Mouse (Mus musculus): ENCODE results near the gene Cyp4a10. TPM values are rescaled to one million over a fixed set of nuclear protein-coding genes. Genes with fewer than 3 reads are reported as not detected.
"Not testable (repeated sequence)": the region's sequence is repeated elsewhere in the genome, so short reads cannot be mapped to it uniquely, and the experiment has no call there.

Gene Cyp4a10
- not detected for total RNA-seq (2021)
- long read RNA-seq, experiment 1 = 0 reads
- long read RNA-seq, experiment 2 = 0 reads

DNA sequence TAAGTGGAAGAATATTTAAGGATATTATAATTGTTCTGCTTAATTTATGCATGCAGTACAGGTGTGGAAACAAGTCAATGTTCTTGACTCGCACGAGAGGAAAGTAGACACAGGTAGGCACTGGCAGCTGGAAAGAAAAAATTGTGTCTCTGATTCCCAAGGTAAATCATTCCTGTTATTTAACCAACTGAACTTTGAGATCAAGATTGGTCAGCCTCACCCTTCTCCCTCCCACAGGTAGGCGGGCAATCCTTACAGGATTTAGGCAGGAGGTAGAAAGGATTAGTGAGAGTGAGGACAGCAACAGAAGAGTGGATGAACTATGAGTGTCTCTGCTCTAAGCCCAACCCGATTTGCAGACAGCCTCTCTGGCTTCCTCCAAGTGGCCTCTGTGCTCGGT is at the start of gene Cyp4a10:
Gene Cyp4a10 (plus strand): TSS at position 265 of the 400 bp plus-strand sequence.
- DNase-seq; intact Hi-C loops (cut with DNase I; ENCODE audit: low total_unique reads): not testable (repeated sequence)

DNA sequence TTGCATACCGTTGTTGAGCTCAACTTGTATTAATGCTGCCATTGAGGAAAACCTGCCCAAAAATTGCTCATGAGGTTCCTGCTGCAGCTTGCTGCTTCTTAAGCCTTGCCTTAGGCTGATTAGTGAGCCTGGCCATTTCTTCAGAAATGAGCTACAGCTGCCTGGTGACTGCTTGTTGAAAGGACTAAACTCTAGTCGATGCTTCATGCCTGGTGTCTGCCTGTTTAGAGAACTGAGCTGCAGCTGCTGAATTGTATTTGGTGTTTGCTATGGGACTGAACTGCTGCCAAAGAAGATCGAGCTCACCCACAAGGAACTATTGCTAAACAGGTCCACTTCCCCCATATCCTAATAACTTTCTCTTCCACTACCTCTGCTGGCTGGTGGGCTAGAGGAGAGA is 44.5 kb upstream of the Cyp4a10 start:
- DNase-seq = not testable (repeated sequence)
- intact Hi-C loops (cut with DNase I; ENCODE audit: low total_unique reads) = loop anchor here (10.0 kb wide), 1 partner anchor 231 kb away; no protein-coding TSS in a partner anchor

DNA sequence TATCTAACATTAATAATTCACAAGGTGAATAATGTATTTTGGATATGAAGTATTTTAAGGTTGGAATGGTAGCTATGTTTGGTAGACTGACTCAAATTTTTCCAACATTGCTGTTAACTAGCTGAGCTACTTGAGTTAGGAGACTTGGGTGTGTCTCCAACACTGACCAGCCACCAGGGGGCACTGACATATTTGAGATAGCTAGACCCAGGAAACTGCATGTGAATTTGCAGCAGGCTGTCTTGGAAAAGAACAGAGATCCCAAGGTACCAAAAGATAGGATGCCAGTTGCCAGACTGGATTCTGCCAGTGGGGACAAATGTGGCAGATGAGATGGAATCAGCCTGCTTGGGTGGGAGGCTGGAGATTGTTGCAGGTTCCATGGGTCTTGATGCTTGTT is 42.0 kb upstream of the Cyp4a10 start:
- DNase-seq = not testable (repeated sequence)
- intact Hi-C loops (cut with DNase I; ENCODE audit: low total_unique reads) = loop anchor here (10.0 kb wide), 1 partner anchor 229 kb away; no protein-coding TSS in a partner anchor

DNA sequence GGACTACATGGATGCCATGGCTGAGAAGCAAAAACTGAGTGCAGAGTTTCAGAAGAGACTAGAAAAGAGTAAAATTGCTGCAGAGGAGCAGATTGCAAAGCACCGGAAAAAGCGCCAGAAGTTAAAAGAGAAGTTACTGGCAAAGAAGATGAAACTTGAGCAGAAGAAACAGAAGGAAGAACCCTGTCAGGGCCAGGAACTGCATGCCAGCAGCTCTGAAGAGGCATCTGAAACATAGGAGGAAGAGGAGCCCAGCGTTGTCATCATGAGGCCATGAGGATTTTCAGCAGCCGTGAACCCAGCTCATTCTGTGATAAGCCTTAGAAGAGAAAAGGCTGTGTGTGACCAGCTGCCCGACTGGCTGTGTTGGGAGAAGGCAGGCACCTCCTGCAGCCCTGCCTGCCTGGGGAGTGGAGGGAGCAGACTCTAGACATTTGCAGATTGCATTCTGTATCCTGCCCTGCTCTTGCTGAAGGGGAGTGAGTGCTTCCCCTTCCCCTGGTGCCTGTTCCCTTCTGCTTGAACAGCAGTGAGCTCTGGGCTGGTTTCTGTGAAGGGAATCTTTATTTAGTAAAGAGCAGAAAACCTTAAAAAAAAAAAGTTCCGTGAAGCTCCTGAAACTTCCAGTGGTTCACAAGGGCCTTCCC is 36.9 kb upstream of the Cyp4a10 start:
- intact Hi-C loops (cut with DNase I; ENCODE audit: low total_unique reads) = no loop called here
- no peak for DNase-seq

DNA sequence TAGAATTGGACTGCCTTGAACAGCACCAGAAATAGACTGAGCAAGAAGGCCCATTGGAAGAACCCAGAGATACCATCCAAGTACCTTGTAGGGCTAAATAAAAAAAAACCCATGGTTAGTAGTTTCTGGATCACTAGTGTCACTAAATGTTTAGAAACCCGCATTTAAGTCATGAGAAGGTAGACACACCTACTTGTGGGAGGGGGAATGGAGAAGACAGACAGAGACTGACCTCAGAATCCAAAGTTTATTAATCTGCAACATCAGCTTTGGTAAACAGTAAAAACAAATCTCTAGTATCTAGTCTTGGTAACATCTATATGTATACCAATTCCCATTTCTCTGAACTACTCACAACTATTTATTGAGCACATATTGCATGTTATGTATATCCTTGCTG is 22.1 kb upstream of the Cyp4a10 start, which contains the start of gene Cyp4a14:
Gene Cyp4a14 (minus strand): TSS at position 142 of the 400 bp plus-strand sequence.
- no peak for DNase-seq
- intact Hi-C loops (cut with DNase I; ENCODE audit: low total_unique reads) = no loop called here

DNA sequence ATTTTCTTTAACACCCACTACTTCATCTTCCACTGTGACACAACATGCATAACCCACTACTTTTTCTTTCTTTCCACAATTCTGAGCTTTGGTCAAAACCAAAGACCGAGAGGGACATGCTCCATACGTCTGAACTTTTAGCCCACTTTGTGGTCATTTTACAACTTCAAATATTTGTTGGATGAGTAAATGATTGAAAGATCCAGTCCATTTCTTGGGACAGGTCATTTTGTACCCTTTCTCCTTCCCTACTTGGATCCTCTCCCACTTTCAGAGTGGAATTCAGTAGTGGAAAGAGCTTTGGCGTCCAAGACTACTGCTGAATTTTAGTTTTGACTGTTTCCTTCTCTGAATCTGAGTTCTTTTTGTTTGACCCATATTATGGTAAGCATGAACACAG is 20.6 kb upstream of the Cyp4a10 start:
- DNase-seq = no peak
- intact Hi-C loops (cut with DNase I; ENCODE audit: low total_unique reads) = no loop called here

DNA sequence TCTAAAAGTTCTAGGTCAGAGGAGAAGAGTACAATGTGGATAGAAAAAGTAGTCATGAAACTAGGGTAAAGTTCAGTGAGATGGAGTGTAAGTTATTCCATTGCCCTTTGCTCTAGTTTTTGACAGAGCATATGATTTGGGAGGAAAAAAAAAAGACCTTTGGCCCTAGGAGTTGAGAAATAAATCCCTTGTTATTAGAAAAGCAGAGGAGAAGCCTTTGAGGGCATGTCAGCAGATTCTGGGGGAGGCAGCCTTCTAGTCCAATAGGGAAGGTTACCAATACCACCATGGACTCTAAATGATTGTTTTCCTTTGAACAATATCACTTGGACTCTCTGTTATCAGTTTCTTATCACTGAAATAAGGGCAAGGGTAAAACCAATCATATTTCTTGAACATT is 4.1 kb upstream of the Cyp4a10 start:
- intact Hi-C loops (cut with DNase I; ENCODE audit: low total_unique reads); DNase-seq: not testable (repeated sequence)

DNA sequence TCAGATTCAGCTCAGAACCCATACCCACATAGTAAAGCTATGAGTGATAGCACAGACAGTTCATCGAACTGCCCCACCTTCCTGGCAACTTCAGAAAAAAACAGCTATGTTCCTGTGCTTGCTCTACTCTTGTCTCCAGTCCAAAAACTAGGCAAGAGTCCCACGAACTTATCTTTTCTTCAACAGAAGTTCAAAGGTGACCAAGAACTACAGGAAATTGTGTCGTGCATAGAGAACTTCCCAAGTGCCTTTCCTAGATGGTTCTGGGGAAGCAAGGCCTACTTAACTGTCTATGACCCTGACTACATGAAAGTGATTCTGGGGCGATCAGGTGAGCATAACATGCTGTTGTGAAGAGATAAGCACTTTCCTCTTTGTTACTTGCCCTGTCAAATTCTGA is 1.4 kb downstream of the Cyp4a10 start:
- no peak for DNase-seq
- intact Hi-C loops (cut with DNase I; ENCODE audit: low total_unique reads) = no loop called here

DNA sequence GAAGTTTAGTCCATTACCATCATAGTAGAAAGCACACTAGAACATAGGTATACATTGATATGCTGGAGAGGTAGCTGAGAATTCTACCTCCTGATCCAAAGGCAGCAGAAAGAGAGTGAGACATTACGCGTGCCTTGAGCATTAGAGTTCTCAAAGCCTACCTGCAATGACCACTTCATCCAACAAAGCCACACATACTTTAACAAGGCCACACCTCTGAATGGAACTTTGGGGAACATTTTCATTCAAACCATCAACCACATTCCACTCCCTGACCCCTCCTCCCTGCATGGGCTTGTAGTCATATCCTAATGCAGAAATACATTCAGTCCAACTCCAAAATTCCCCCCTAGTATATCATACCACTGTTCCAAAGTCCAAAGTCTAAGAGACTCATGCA is 3.7 kb downstream of the Cyp4a10 start:
- intact Hi-C loops (cut with DNase I; ENCODE audit: low total_unique reads) = no loop called here

DNA sequence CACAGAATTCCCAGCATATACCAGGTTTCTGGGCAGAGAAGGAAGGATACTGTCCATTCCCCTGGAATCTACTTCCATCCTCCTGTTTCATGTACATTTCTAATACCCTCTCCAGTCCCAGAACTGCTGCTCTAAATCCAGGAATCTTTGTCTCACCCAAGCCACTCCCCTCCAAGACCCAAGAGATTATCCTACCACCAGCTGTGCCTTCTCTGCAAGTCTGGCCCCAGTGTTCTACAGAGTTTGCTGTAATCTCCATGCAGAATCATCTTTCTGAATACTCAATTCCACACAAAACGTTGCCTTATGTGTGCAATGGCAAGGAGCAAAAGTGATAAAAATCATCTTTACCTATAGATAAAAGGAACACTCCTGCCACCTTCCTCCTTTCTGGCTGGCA is 27.0 kb downstream of the Cyp4a10 start:
- intact Hi-C loops (cut with DNase I; ENCODE audit: low total_unique reads) = no loop called here

More for the DNA sequence above, 3.7 kb downstream of the Cyp4a10 start:
- DNase-seq = no peak

DNA sequence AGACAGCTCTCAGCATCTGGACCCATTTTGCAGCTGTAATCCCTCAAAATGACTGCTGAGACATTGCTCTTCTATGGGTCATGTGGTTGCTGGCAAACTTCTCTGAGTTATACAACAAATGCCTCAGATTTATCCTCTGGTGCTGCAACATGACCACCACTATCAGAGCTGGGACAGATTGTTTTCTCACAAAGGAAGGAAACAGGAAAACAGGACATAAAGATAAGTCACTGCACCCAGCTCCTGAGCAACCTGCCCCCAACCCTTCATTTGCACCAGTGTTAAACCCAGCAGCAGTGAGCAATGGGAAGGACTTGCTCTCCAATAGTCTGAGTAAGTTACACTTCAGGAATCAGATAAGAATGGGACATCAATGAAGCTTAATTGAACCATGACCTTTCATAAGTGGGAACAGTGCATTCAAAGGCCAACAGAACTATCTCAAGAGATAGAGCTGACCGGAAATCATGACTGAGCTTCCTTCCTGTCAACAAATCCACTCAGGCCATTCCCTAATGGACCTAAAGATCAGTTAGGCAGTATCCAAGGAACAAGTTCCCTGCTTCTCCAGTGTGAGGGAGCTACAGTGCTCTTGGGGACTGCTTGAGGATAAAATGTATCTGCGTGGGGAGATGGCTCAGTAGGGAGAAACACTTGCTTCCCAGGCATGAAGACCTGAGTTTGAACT is 28.2 kb downstream of the Cyp4a10 start:
- intact Hi-C loops (cut with DNase I; ENCODE audit: low total_unique reads) = no loop called here
- DNase-seq = no peak

More for the DNA sequence above, 27.0 kb downstream of the Cyp4a10 start:
- DNase-seq = no peak

DNA sequence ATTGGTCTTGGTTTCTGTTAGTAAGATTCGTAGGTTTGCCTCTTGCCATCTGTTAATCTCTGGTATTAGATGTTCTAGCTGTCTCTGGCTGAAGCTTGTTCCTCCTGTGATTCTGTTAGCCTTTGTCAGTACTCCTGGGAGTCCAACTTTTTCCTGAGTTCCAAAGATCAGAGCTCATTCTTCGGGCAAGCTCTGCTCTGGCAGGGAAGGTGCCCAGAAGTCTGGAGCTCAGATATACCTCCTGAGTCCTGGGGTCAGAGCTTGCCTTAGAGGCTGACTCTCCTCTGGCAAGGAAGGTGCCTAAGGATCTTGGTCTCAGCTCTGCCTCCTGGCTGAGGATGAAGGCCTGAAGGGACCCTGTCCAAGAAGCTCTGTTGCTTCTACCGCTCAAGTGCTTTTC is 34.7 kb downstream of the Cyp4a10 start:
- DNase-seq = no peak
- intact Hi-C loops (cut with DNase I; ENCODE audit: low total_unique reads) = no loop called here

DNA sequence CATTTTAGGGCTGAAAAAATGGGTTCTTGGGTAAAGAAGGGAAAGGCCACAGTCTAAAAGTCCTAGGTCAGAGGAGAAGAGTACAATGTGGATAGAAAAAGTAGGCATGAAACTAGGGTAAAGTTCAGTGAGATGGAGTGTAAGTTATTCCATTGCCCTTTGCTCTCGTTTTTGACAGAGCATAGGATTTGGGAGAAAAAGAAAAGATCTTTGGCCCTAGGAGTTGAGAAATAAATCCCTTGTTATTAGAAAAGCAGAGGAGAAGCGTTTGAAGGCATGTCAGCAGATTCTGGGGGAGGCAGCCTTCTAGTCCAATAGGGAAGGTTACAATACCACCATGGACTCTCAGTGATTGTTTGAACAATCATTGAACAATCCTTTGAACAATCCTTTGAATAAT is 37.4 kb downstream of the Cyp4a10 start:
- intact Hi-C loops (cut with DNase I; ENCODE audit: low total_unique reads) = no loop called here
- DNase-seq = no peak

DNA sequence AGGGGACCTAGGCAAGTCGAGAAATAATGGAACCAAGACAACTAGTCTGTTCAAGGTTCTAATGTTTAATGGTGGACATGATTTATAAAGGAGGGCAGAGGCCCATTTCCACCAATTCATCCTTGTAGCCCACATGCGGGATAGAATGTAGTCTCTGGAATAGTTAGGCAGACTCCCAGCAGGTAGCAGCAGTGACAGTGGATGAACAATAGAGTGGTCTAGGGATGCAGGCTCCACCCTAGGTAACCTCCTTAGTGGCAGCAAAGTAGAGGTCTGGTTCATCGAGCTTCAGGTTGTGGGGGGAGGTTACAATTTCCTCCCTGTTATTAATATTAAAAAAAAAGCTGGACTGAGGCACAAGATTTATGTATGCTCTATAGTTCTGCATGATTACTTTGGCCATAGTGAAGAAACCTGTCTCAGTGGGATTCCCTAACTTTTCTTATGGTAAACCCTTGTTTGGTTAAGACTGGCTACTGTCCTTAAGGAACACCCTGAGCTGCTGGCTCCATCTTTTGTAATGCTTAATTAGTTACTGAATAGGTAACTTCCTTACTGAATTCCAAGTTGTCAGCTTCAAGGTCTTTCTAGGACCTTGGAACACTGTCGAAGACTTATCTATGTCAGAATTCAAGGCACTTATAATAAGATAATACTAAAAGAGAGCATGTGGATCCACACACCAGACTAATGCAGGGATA is 39.9 kb downstream of the Cyp4a10 start:
- intact Hi-C loops (cut with DNase I; ENCODE audit: low total_unique reads) = no loop called here
- DNase-seq = no peak

DNA sequence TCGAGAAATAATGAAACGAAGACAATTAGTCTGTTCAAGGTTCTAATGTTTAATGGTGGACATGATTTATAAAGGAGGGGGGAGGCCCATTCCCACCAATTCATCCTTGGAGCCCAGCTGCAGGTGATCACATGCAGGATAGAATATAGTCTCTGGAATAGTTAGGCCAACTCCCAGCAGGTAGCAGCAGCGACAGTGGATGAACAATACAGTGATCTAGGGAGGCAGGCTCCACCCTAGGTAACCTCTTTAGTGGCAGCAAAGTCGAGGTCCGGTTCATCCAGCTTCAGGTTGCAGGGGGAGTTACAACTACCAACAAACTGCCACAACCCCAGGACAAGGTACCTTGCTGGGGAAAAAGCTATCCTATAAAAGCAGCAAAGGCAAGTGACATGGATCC is 43.2 kb downstream of the Cyp4a10 start:
- DNase-seq; intact Hi-C loops (cut with DNase I; ENCODE audit: low total_unique reads): not testable (repeated sequence)

DNA sequence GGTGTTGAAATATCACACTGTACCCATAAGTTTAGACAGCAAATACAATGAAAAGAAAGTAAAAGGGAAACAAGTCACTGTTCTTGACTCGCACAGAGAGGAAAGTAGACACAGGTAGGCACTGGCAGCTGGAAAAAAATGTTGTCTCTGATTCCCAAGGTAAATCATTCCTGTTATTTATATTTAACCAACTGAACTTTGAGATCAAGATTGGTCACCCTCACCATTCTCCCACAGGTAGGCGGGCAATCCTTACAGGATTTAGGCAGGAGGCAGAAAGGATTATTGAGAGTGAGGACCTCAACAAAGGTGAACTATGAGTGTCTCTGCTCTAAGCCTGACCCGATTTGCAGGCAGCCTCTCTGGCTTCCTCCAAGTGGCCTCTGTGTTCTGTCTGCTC is 45.3 kb downstream of the Cyp4a10 start, which contains the start of gene Cyp4a31:
Gene Cyp4a31 (plus strand): TSS at position 249 of the 400 bp plus-strand sequence.
- no peak for DNase-seq
- intact Hi-C loops (cut with DNase I; ENCODE audit: low total_unique reads) = no loop called here

DNA sequence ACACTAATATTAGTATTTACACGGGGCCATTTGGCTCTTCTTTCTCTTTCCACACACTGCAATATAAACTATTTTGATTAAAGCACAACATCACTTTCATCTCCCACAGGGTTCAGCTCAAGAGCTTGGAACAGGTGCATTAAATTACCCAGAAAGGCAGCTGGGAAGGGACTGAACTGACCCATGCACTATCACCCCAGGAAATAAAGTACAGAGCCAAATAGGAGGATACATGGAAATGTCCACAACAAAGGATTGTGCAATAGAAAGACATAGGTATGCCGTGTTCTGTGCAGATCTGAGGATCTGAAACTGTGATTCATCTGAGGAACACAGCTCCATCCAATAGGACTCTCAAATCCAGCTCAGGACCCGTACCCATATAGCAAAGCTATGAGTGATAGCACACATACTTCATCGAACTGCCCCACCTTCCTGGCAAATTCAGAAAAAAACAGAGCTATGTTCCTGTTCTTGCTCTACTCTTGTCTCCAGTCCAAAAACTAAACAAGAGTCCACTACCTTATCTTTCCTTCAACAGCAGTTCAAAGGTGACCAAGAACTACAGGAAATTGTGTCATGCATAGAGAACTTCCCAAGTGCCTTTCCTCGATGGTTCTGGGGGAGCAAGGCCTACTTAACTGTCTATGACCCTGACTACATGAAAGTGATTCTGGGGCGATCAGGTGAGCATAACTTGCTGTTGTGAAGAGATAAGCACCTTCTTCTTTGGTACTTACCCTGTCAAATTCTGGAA is 46.6 kb downstream of the Cyp4a10 start:
- intact Hi-C loops (cut with DNase I; ENCODE audit: low total_unique reads); DNase-seq: not testable (repeated sequence)

DNA sequence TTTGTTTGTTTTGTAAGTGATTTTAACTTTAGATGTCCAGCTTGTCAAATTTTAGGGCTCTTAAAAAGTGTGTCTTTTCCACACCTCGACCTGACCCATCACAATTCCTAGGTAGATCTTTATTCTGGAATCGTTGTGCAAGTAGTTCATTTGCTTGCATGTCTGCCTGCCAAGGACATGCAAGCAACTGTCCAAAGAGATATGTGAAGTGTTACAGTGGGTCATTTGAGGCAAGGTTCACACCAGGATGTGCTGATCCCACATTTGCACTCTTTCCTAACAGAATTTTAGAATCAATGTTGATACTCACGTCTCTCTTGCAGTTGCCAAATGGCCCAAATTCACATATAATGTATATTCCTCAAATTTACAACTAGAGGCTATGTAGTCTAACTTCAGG is 57.2 kb downstream of the Cyp4a10 start:
- DNase-seq = no peak
- intact Hi-C loops (cut with DNase I; ENCODE audit: low total_unique reads) = no loop called here

DNA sequence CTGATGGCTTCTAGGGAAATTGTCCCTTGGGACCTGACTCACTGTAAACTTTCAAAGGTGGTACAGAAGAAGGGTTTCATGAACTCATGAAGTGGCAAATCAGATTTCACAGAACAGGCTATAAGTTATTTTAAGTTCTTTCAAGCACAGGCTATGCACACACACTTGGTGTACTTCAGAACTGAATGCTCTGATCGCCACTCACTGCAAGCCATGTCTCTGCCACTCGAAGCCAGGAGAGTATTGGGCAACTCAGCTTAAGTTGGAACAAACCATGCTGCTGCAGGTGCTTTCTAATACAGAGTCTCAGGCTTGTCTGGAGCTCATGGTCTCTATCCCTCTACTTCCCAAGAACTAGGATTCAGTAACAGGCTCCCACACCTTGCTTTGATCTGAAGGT is 57.7 kb downstream of the Cyp4a10 start:
- intact Hi-C loops (cut with DNase I; ENCODE audit: low total_unique reads) = no loop called here
- no peak for DNase-seq

DNA sequence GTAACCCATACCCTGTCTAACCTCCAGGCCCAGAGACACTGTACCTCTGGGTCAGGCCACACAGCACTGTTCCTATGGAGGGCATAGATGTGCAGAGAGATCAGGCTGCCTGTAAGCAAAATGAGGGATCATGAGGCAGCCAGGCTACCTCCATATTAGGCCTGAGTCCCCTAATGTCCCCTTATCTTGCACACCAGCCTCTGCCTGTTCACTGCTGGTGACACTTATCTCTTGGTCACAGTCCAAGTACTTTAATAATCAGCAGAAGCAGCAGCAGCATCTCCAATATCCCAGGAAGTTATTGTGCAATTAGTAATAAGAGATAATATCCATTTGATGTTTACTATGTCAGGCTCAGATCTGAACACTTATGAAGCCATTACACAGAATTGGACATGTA is 65.0 kb downstream of the Cyp4a10 start:
- no peak for DNase-seq
- intact Hi-C loops (cut with DNase I; ENCODE audit: low total_unique reads) = no loop called here

All from gastrocnemius, postnatal 14 days (tissue).